Mouse (Mus musculus) ES-E14 (cell line): ENCODE results near the gene Hk3. TPM values are rescaled to one million over a fixed set of nuclear protein-coding genes. Genes with fewer than 3 reads are reported as not detected.

Experiments used
- DNase-seq: peaks from one replicate; pipeline ENCODE4 v3.0.0-alpha.2; 2013; ENCODE audit warnings: low read depth, low spot score
- H3K27ac ChIP-seq: 2 replicates; pipeline ENCODE4 v1.5.1; 2012; ENCODE audit warnings: low read depth, mild to moderate bottlenecking, low read length, moderate library complexity, mixed read lengths; ENCODE audit not compliant: poor library complexity, insufficient read depth, severe bottlenecking
- H3K36me3 ChIP-seq: 2 replicates; pipeline ENCODE4 v1.6.1; 2012; ENCODE audit warnings: mild to moderate bottlenecking, low read length, moderate library complexity, mixed read lengths; ENCODE audit not compliant: control insufficient read depth, poor library complexity, insufficient read depth, severe bottlenecking
- H3K4me1 ChIP-seq, 2 experiments: fragments of 150-350 bp in 1 of 2; sonication (generic) in 1 of 2; 2 replicates each; pipeline ENCODE4 v1.6.1; 2012; ENCODE audit warnings: low read length in 2 of 2, mild to moderate bottlenecking in 1 of 2, mixed read lengths in 1 of 2; ENCODE audit not compliant: control insufficient read depth in 2 of 2, insufficient read depth in 2 of 2, poor library complexity in 1 of 2
- H3K4me3 ChIP-seq, 2 experiments: fragments of 150-350 bp in 1 of 2; sonication (generic) in 1 of 2; 2 replicates each; pipeline ENCODE4 v1.5.1; 2012; ENCODE audit warnings: low read length in 2 of 2, low read depth in 1 of 2, mild to moderate bottlenecking in 1 of 2, mixed read lengths in 1 of 2; ENCODE audit not compliant: insufficient read depth in 1 of 2, poor library complexity in 1 of 2, severe bottlenecking in 1 of 2
- H3K9ac ChIP-seq: 2 replicates; pipeline ENCODE4 v1.6.1; 2012; ENCODE audit warnings: low read depth, mild to moderate bottlenecking, low read length, mixed read lengths; ENCODE audit not compliant: poor library complexity, insufficient read depth, severe bottlenecking
- H3K9me3 ChIP-seq: fragments of 150-350 bp; sonication (generic); 2 replicates; pipeline ENCODE4 v1.6.1; 2012; ENCODE audit warnings: low read depth, mild to moderate bottlenecking, low read length; ENCODE audit not compliant: control insufficient read depth, insufficient read depth
- CHD2 ChIP-seq: IDR thresholded peaks from 2 replicates; pipeline ENCODE4 v1.6.1; 2014; ENCODE audit warnings: mild to moderate bottlenecking, low read depth, low read length, inconsistent platforms
- HCFC1 ChIP-seq: IDR thresholded peaks from 2 replicates; pipeline ENCODE4 v1.6.1; 2012; ENCODE audit warnings: low read length, inconsistent platforms, borderline replicate concordance; ENCODE audit not compliant: insufficient read depth
- MAFK ChIP-seq: IDR thresholded peaks from 2 replicates; pipeline ENCODE4 v1.6.1; 2014; ENCODE audit warnings: mild to moderate bottlenecking, low read depth, low read length, inconsistent platforms; ENCODE audit not compliant: insufficient read depth
- ZC3H11A ChIP-seq: IDR thresholded peaks from 2 replicates; pipeline ENCODE4 v1.6.1; 2012; ENCODE audit warnings: low read depth, mild to moderate bottlenecking, inconsistent platforms, low read length, borderline replicate concordance
- ZNF384 ChIP-seq: IDR thresholded peaks from 2 replicates; pipeline ENCODE4 v1.6.1; 2012; ENCODE audit warnings: low read depth, low read length, inconsistent platforms
- in situ Hi-C, 2 experiments: fragments of 600-800 bp; cut with MboI; formaldehyde crosslinking; loops; one replicate each; pipeline ENCODE4 v1.15.1; 2025; ENCODE audit warnings: low sequenced_read_pairs in 2 of 2, inconsistent platforms in 1 of 2; ENCODE audit not compliant: unreplicated experiment in 2 of 2
- total RNA-seq: library from RNA; depleted of rRNA; stranded (reverse); fragments of 300-350 nt; gene quantifications from 2 replicates; pipeline ENCODE4 v1.2.3, GENCODE M21; 2012

Gene Hk3
- total RNA-seq, 1 experiment: 0.04 TPM

- Histone ChIP-seq H3K4me3 (no peak overlapping the region), H3K27ac (no peak overlapping the region)
- in situ Hi-C loops: loop anchor here in 1 of 2 experiments (10.0 kb wide), 1 partner anchor 235 kb away; no protein-coding TSS in a partner anchor
These were observed 18.8 kb upstream of the Hk3 start for GRCm38 (mm10) chr13:55040016-55040415.

GRCm38 (mm10) chr13:55024215-55024614 is 3.0 kb upstream of the Hk3 start:
- in situ Hi-C loops: no loop called here
- Histone ChIP-seq H3K9me3 (no peaks in the 10 kb centered on the region), H3K9ac (no peak overlapping the region), H3K4me1 (peaks cover 2 to 11% of the 10 kb centered on the region in 2 experiments; a peak in 2 of 4 replicates), H3K36me3 (no peaks in the 10 kb centered on the region; the same call in 1 of the 2 replicates), H3K27ac (no peak overlapping the region), H3K4me3 (no peak overlapping the region)
- no peak for DNase-seq
- TF ChIP-seq ZNF384: no peak
- TF ChIP-seq MAFK: no peak
- TF ChIP-seq ZC3H11A: no peak
- TF ChIP-seq HCFC1: no peak
- TF ChIP-seq CHD2: no peak

More at GRCm38 (mm10) chr13:55040016-55040415, 18.8 kb upstream of the Hk3 start:
- TF ChIP-seq MAFK: no peak
- TF ChIP-seq ZC3H11A: no peak
- no peak for TF ChIP-seq CHD2
- TF ChIP-seq HCFC1: no peak
- TF ChIP-seq ZNF384: no peak
- DNase-seq: no peak
- Histone ChIP-seq H3K4me1 (no peaks in the 10 kb centered on the region), H3K9me3 (no peaks in the 10 kb centered on the region), H3K36me3 (no peaks in the 10 kb centered on the region), H3K9ac (no peak overlapping the region)

GRCm38 (mm10) chr13:55022715-55023114 is 1.5 kb upstream of the Hk3 start:
- H3K27ac ChIP-seq: no peak overlapping the region
- no peak overlapping the region for H3K4me3 ChIP-seq
- H3K9ac ChIP-seq: no peak overlapping the region
- H3K4me1 ChIP-seq: peaks cover 2 to 11% of the 10 kb centered on the region in 2 experiments; a peak in 2 of 4 replicates
- in situ Hi-C loops: no loop called here
- H3K9me3 ChIP-seq: no peaks in the 10 kb centered on the region
- no peak for DNase-seq
- H3K36me3 ChIP-seq: no peaks in the 10 kb centered on the region
- TF ChIP-seq MAFK (no peak), HCFC1 (no peak), ZC3H11A (no peak), CHD2 (no peak)

GRCm38 (mm10) chr13:55022256-55022655 is 1.1 kb upstream of the Hk3 start:
- Histone ChIP-seq H3K4me3 (no peak overlapping the region), H3K36me3 (no peaks in the 10 kb centered on the region), H3K9ac (no peak overlapping the region), H3K27ac (no peak overlapping the region), H3K9me3 (no peaks in the 10 kb centered on the region), H3K4me1 (peaks cover 2 to 11% of the 10 kb centered on the region in 2 experiments; a peak in 2 of 4 replicates)
- DNase-seq: peak; percentile 12
- TF ChIP-seq ZC3H11A (no peak), HCFC1 (no peak)
- in situ Hi-C loops: no loop called here

- no peak overlapping the region for H3K4me3 ChIP-seq
- H3K4me1 ChIP-seq: peaks cover 2 to 11% of the 10 kb centered on the region in 2 experiments; a peak in 2 of 4 replicates
- DNase-seq: no peak
- no peaks in the 10 kb centered on the region for H3K9me3 ChIP-seq
- in situ Hi-C loops: no loop called here
- no peak for TF ChIP-seq MAFK
- TF ChIP-seq ZC3H11A: no peak
- no peak for TF ChIP-seq ZNF384
- TF ChIP-seq CHD2: no peak
- no peak for TF ChIP-seq HCFC1
- no peak overlapping the region for H3K9ac ChIP-seq
- no peak overlapping the region for H3K27ac ChIP-seq
- no peaks in the 10 kb centered on the region for H3K36me3 ChIP-seq
These were observed 1.1 kb downstream of the Hk3 start for GRCm38 (mm10) chr13:55020051-55020450.
